Mouse (Mus musculus): ENCODE data around the gene Arpc5.

- no peak for TF ChIP-seq CTCF (IDR thresholded peaks at IDR 0.05; ENCODE audit: low read depth)
- no peak for TF ChIP-seq EP300 (IDR thresholded peaks at IDR 0.05; ENCODE audit: low read depth)
These were observed 42.0 kb downstream of the Arpc5 start for GRCm38 (mm10) chr1:152808392-152808680.
